Comparison of ENCODE assay signal across 8 mouse cellular contexts in genomic region chr6:30302781-30303631, GRCm38 (mm10). TPM values are rescaled to one million over a fixed set of nuclear protein-coding genes. Genes with fewer than 3 reads are reported as not detected.
DNase-seq lines count a peak whose midpoint lies in the region; ATAC-seq and TF ChIP-seq lines count a peak whose summit lies in the region.

No protein-coding gene starts in this region.

- no peak for ATAC-seq in megakaryocyte progenitor cell, adult 5-6 weeks (replicated peaks; ENCODE audit: poor library complexity)

- intact Hi-C loops in heart, postnatal 10 days (cut with DNase I): loop anchor here (2.0 to 5.0 kb wide), 2 partner anchors 34 to 54 kb away; no protein-coding TSS in a partner anchor

- peaks cover 54% of the 10 kb centered on the region for H3K4me1 ChIP-seq in E14TG2a.4 (replicated peaks; ENCODE audit: low read depth, low read length)
- peaks cover 85% of the 10 kb centered on the region for H3K4me1 ChIP-seq in erythroblast, embryonic 14.5 days (ENCODE audit: control insufficient read depth)

- peaks cover 6% of the 10 kb centered on the region; the same call in 1 of the 2 replicates for H3K27me3 ChIP-seq in E14TG2a.4 (ENCODE audit: insufficient read depth, low read length)
- no peaks in the 10 kb centered on the region for H3K27me3 ChIP-seq in erythroblast, embryonic 14.5 days (ENCODE audit: control insufficient read depth)

- H3K36me3 ChIP-seq in E14TG2a.4 (ENCODE audit: insufficient read depth, low read length): no peaks in the 10 kb centered on the region
- H3K36me3 ChIP-seq in erythroblast, embryonic 14.5 days (ENCODE audit: control insufficient read depth): peaks cover 44% of the 10 kb centered on the region

- no peaks in the 10 kb centered on the region for H3K9me3 ChIP-seq in E14TG2a.4 (ENCODE audit: low read length)
- H3K9me3 ChIP-seq in erythroblast, embryonic 14.5 days (ENCODE audit: control insufficient read depth, low read length): no peaks in the 10 kb centered on the region

- H3K4me3 ChIP-seq in E14TG2a.4 (replicated peaks; ENCODE audit: low read length): peak overlapping the region; percentile 83
- peak overlapping the region; percentile 83 for H3K4me3 ChIP-seq in erythroblast, embryonic 14.5 days (replicated peaks)

- no peak for TF ChIP-seq CTCF in E14TG2a.4 (conservative IDR thresholded peaks at IDR 0.05; ENCODE audit: low read length)

- DNase-seq in adrenal gland, postnatal 14 days: peak; percentile 73
- DNase-seq in heart, postnatal 10 days: peak; percentile 60 to 64
- peak; percentile 59 to 71 for DNase-seq in kidney, postnatal 4 days
- DNase-seq in lung, postnatal 14 days: peak; percentile 65
- peak; percentile 12 for DNase-seq in right cerebral cortex, postnatal 4 days

RNA-seq across cellular contexts. Expression of gene Ube2h, which starts 1.3 kb away (rescaled TPM):
- 116 and 124 TPM in 2 replicates for total RNA-seq in adrenal gland, postnatal 14 days (2021)
- 18.3 and 28.7 TPM in 2 replicates for polyA plus RNA-seq in erythroblast, embryonic 14.5 days (2012)
- 10 to 100 TPM; 84.2 to 86.2 TPM for total RNA-seq in heart, postnatal 10 days (2021)
- 6.7 and 8.9 TPM in 2 replicates for total RNA-seq in megakaryocyte progenitor cell, adult 5-6 weeks (2015)
- 5.6 and 7.5 TPM in 2 replicates for total RNA-seq in megakaryocyte progenitor cell, adult 5-6 weeks (2017)

Comparison
In these comparisons a context has a peak if more than half of its experiments do, and no peak if none do; other contexts are left out.
1. DNase-seq: peak in every context shown above with its lines; median percentile 73 in adrenal gland, postnatal 14 days; 65 in kidney, postnatal 4 days; 65 in lung, postnatal 14 days; 62 in heart, postnatal 10 days; 12 in right cerebral cortex, postnatal 4 days.
2. RNA of gene Ube2h, which starts 1.3 kb away (total RNA-seq): 116 to 124 TPM in adrenal gland, postnatal 14 days and 84.2 to 86.2 TPM in heart, postnatal 10 days; 5.6 to 8.9 TPM in megakaryocyte progenitor cell, adult 5-6 weeks; every median in the first group is over 4 times any median in the second.